Mouse (Mus musculus): ENCODE results near the gene Cobl. TPM values are rescaled to one million over a fixed set of nuclear protein-coding genes. Genes with fewer than 3 reads are reported as not detected.
A peak's percentile ranks its signal among the peaks of the same experiment; 100 is the strongest.

Cobl gene
- polyA plus RNA-seq, 1 experiment from 2014 or later: 0.93 TPM

- H3K4me3 ChIP-seq (ENCODE audit: low read depth, low read length): no peak overlapping the region
- H3K36me3 ChIP-seq (replicated peaks; ENCODE audit: insufficient read depth, low read length): no peaks in the 10 kb centered on the region
- no peak overlapping the region for H3K9ac ChIP-seq (replicated peaks)
- no peak overlapping the region for H3K27ac ChIP-seq (ENCODE audit: low read depth)
- DNase-seq (no peak), ATAC-seq (no peak)
- WGBS (ENCODE audit: insufficient replicate concordance): 73% methylated on average over 2 of the region's 2 CpGs
- no peak for TF ChIP-seq EP300 (IDR thresholded peaks at IDR 0.05; ENCODE audit: low read depth)
- TF ChIP-seq CTCF (IDR thresholded peaks at IDR 0.05; ENCODE audit: low read depth): no peak
- peaks cover 9% of the 10 kb centered on the region for H3K27me3 ChIP-seq (ENCODE audit: insufficient read depth, low read length)
- H3K4me1 ChIP-seq (ENCODE audit: insufficient read depth): peaks cover 8% of the 10 kb centered on the region; the same call in 1 of the 2 replicates
- no peak overlapping the region for H3K4me2 ChIP-seq (ENCODE audit: low read depth, low read length)
- H3K9me3 ChIP-seq (ENCODE audit: low read length): no peaks in the 10 kb centered on the region
Measured at GRCm38 (mm10) chr11:12467217-12467616, 2.5 kb upstream of the Cobl start.

GRCm38 (mm10) chr11:12466606-12467005 lies 1.8 kb upstream of the Cobl start:
- H3K4me3 ChIP-seq (ENCODE audit: low read depth, low read length): no peak overlapping the region

GRCm38 (mm10) chr11:12465229-12465628 lies 469 bp upstream of the Cobl start:
- no peaks in the 10 kb centered on the region for H3K9me3 ChIP-seq (ENCODE audit: low read length)
- no peak overlapping the region for H3K27ac ChIP-seq (ENCODE audit: low read depth)
- H3K27me3 ChIP-seq (ENCODE audit: insufficient read depth, low read length): peaks cover 9% of the 10 kb centered on the region
- H3K9ac ChIP-seq (replicated peaks): peak overlapping the region; percentile 58
- H3K4me3 ChIP-seq (ENCODE audit: low read depth, low read length): peak overlapping the region; percentile 52
- TF ChIP-seq CTCF (IDR thresholded peaks at IDR 0.05; ENCODE audit: low read depth) (no peak), EP300 (IDR thresholded peaks at IDR 0.05; ENCODE audit: low read depth) (no peak)
- no peaks in the 10 kb centered on the region for H3K36me3 ChIP-seq (replicated peaks; ENCODE audit: insufficient read depth, low read length)
- H3K4me1 ChIP-seq (ENCODE audit: insufficient read depth): peaks cover 8% of the 10 kb centered on the region; the same call in 1 of the 2 replicates
- ATAC-seq (no peak), DNase-seq (no peak)
- peak overlapping the region; percentile 77 for H3K4me2 ChIP-seq (ENCODE audit: low read depth, low read length)
- WGBS (ENCODE audit: insufficient replicate concordance): 39% methylated on average over 1 of the region's 1 CpGs

More at GRCm38 (mm10) chr11:12466606-12467005, 1.8 kb upstream of the Cobl start:
- TF ChIP-seq EP300 (IDR thresholded peaks at IDR 0.05; ENCODE audit: low read depth) (no peak), CTCF (IDR thresholded peaks at IDR 0.05; ENCODE audit: low read depth) (no peak)
- no peak overlapping the region for H3K27ac ChIP-seq (ENCODE audit: low read depth)
- H3K36me3 ChIP-seq (replicated peaks; ENCODE audit: insufficient read depth, low read length): no peaks in the 10 kb centered on the region
- DNase-seq (no peak), ATAC-seq (no peak)
- no peaks in the 10 kb centered on the region for H3K9me3 ChIP-seq (ENCODE audit: low read length)
- H3K4me1 ChIP-seq (ENCODE audit: insufficient read depth): peaks cover 8% of the 10 kb centered on the region; the same call in 1 of the 2 replicates
- peaks cover 9% of the 10 kb centered on the region for H3K27me3 ChIP-seq (ENCODE audit: insufficient read depth, low read length)
- H3K9ac ChIP-seq (replicated peaks): no peak overlapping the region
- WGBS (ENCODE audit: insufficient replicate concordance): 62% methylated on average over 1 of the region's 1 CpGs
- H3K4me2 ChIP-seq (ENCODE audit: low read depth, low read length): no peak overlapping the region

- ATAC-seq: no peak
- whole genome bisulfite sequencing (ENCODE audit: insufficient replicate concordance): 52% methylated on average over 13 of the region's 13 CpGs
- Histone ChIP-seq H3K27me3 (ENCODE audit: insufficient read depth, low read length) (peaks cover 9% of the 10 kb centered on the region), H3K9ac (replicated peaks) (peak overlapping the region; percentile 58), H3K4me2 (ENCODE audit: low read depth, low read length) (peak overlapping the region; percentile 77), H3K4me1 (ENCODE audit: insufficient read depth) (peaks cover 4% of the 10 kb centered on the region; the same call in 1 of the 2 replicates), H3K9me3 (ENCODE audit: low read length) (no peaks in the 10 kb centered on the region), H3K4me3 (ENCODE audit: low read depth, low read length) (peak overlapping the region; percentile 52), H3K36me3 (replicated peaks; ENCODE audit: insufficient read depth, low read length) (no peaks in the 10 kb centered on the region), H3K27ac (ENCODE audit: low read depth) (no peak overlapping the region)
- DNase-seq: peak; percentile 14
- TF ChIP-seq EP300 (IDR thresholded peaks at IDR 0.05; ENCODE audit: low read depth): no peak
- TF ChIP-seq CTCF (IDR thresholded peaks at IDR 0.05; ENCODE audit: low read depth): no peak
Measured at GRCm38 (mm10) chr11:12463615-12464170, 1.1 kb downstream of the Cobl start.

- H3K9ac ChIP-seq (replicated peaks): no peak overlapping the region
- H3K9me3 ChIP-seq (ENCODE audit: low read length): no peaks in the 10 kb centered on the region
- no peaks in the 10 kb centered on the region for H3K36me3 ChIP-seq (replicated peaks; ENCODE audit: insufficient read depth, low read length)
- no peak overlapping the region for H3K27ac ChIP-seq (ENCODE audit: low read depth)
- no peak for DNase-seq
- no peak overlapping the region for H3K4me3 ChIP-seq (ENCODE audit: low read depth, low read length)
- H3K4me2 ChIP-seq (ENCODE audit: low read depth, low read length): no peak overlapping the region
- ATAC-seq: no peak
- 0 out of 2 replicates have a peak, but pooled peaks cover 3% of the 10 kb centered on the region for H3K4me1 ChIP-seq (ENCODE audit: insufficient read depth)
- peaks cover 9% of the 10 kb centered on the region for H3K27me3 ChIP-seq (ENCODE audit: insufficient read depth, low read length)
- WGBS (ENCODE audit: insufficient replicate concordance): 60% methylated on average over 7 of the region's 7 CpGs
- TF ChIP-seq CTCF (IDR thresholded peaks at IDR 0.05; ENCODE audit: low read depth) (no peak), EP300 (IDR thresholded peaks at IDR 0.05; ENCODE audit: low read depth) (no peak)
Measured at GRCm38 (mm10) chr11:12459781-12460581, 4.8 kb downstream of the Cobl start.

- Histone ChIP-seq H3K4me3 (ENCODE audit: low read depth, low read length) (no peak overlapping the region), H3K36me3 (replicated peaks; ENCODE audit: insufficient read depth, low read length) (no peaks in the 10 kb centered on the region), H3K9ac (replicated peaks) (no peak overlapping the region), H3K9me3 (ENCODE audit: low read length) (no peaks in the 10 kb centered on the region), H3K27ac (ENCODE audit: low read depth) (no peak overlapping the region), H3K27me3 (ENCODE audit: insufficient read depth, low read length) (0 out of 2 replicates have a peak, but pooled peaks cover under 1% of the 10 kb centered on the region), H3K4me1 (ENCODE audit: insufficient read depth) (0 out of 2 replicates have a peak, but pooled peaks cover 2% of the 10 kb centered on the region), H3K4me2 (ENCODE audit: low read depth, low read length) (no peak overlapping the region)
- no peak for DNase-seq
- ATAC-seq: no peak
- WGBS (ENCODE audit: insufficient replicate concordance): 64% methylated on average over 3 of the region's 3 CpGs
- TF ChIP-seq EP300 (IDR thresholded peaks at IDR 0.05; ENCODE audit: low read depth): no peak
- TF ChIP-seq CTCF (IDR thresholded peaks at IDR 0.05; ENCODE audit: low read depth): no peak
Measured at GRCm38 (mm10) chr11:12458814-12459213, 5.9 kb downstream of the Cobl start.
